Mouse (Mus musculus) small intestine, adult 2 months (tissue): ENCODE measurements around the gene Rpf1. TPM values are rescaled to one million over a fixed set of nuclear protein-coding genes. Genes with fewer than 3 reads are reported as not detected.

Experiments used
- H3K27ac ChIP-seq: fragments of 200-500 bp; 2 replicates; pipeline ENCODE4 v1.5.1; 2012; ENCODE audit warnings: low read depth, low read length, control low read depth, inconsistent platforms; ENCODE audit not compliant: insufficient read depth
- H3K27me3 ChIP-seq: fragments of 200-500 bp; 2 replicates; pipeline ENCODE4 v1.6.1; 2012; ENCODE audit warnings: mild to moderate bottlenecking, moderate library complexity, low read length, inconsistent platforms; ENCODE audit not compliant: control insufficient read depth, insufficient read depth
- H3K36me3 ChIP-seq: fragments of 200-500 bp; 2 replicates; pipeline ENCODE4 v1.6.1; 2012; ENCODE audit warnings: mild to moderate bottlenecking, low read length, control low read depth, inconsistent platforms; ENCODE audit not compliant: control insufficient read depth, insufficient read depth
- H3K4me1 ChIP-seq: fragments of 200-500 bp; 2 replicates; pipeline ENCODE4 v1.6.1; 2012; ENCODE audit warnings: low read length, inconsistent platforms, mixed read lengths; ENCODE audit not compliant: control insufficient read depth, insufficient read depth, insufficient read length
- H3K4me3 ChIP-seq: fragments of 200-500 bp; 2 replicates; pipeline ENCODE4 v1.5.1; 2012; ENCODE audit warnings: low read depth, mild to moderate bottlenecking, control low read depth, inconsistent platforms, low read length, moderate library complexity
- CTCF ChIP-seq: fragments of 200-500 bp; IDR thresholded peaks from 2 replicates; pipeline ENCODE4 v1.5.1; 2012; ENCODE audit warnings: low read depth, mild to moderate bottlenecking, control low read depth, inconsistent platforms, low read length, moderate library complexity, mixed read lengths; ENCODE audit not compliant: insufficient replicate concordance, insufficient read length; ENCODE audit errors: extremely low read depth
- POLR2A ChIP-seq: fragments of 200-500 bp; IDR thresholded peaks from 2 replicates; pipeline ENCODE4 v1.6.1; 2012; ENCODE audit warnings: low read depth, mild to moderate bottlenecking, control low read depth, inconsistent platforms, low read length, moderate library complexity
- WGBS: fragments of 180-500 bp; shearing (Covaris S2); methylation state at CpG from one replicate; pipeline ENCODE4 v1.1.7; 2018; 5-methylcytosine and 5-hydroxymethylcytosine counted together
- polyA plus RNA-seq: library from polyadenylated mRNA; depleted of rRNA; stranded (reverse); fragments of >200 nt; gene quantifications from 2 replicates; pipeline ENCODE4 v1.2.3, GENCODE M21; 2012

The Rpf1 gene
- polyA plus RNA-seq, 1 experiment, result 2.4 TPM

DNA sequence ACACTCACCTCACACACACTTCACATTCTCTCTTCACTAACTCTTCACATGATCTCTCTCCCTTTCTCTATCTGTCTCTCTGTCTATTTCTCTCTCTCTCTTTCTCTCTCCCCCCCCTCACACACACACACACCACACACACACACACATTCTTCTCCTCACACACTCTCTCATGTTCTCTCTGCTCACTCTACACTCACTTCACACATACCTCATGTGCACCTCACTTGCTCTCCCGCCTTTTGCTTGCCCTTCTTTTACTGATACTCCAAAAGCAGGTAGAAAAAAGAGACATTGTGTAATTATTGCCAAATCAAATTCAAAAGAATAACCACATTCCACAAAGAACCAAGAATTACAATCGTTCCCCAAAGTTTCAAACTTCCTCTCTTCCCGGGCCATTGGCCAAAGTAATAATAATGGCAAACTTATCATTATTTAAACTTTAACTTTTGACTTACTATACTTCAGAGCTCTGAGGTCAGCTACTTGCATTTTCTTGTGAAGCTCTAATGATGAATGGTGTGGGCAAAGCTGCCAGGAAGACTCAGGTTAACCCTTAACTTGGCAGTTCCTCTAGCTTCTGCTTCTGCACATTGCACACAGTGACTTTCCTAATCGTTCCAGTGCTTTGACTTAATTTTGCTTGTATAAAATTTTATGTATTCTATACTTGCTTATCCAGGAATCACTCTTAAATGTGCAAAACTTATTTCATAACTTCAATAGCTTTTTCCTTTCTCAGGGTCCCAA, 19.5 kb upstream of the Rpf1 start:
- no peak overlapping the region for H3K27ac ChIP-seq
- no peak overlapping the region for H3K4me3 ChIP-seq
- TF ChIP-seq POLR2A, result no peak
- no peak for TF ChIP-seq CTCF
- H3K4me1 ChIP-seq, result no peaks in the 10 kb centered on the region
- no peaks in the 10 kb centered on the region for H3K27me3 ChIP-seq
- WGBS, result 28% methylated on average over 4 of the region's 4 CpGs
- no peaks in the 10 kb centered on the region for H3K36me3 ChIP-seq

DNA sequence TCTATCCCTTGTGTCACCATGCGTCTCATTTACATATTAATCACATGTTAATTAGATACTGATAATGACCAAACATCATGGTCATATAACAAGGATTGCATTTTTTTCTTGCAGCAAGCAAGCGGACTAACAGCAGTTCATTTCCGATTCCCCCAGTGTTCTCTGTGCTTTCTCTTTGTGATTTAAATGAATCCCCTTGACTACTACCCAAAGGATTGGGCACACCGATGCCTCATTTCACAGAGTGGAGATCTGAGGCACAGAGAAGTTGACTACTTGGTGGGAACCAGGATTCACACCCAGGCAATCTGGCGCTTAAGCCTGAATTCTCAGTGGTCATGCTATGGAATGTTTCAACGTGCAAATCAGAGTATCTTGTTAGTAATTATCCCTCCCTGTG, 13.8 kb upstream of the Rpf1 start:
- H3K4me1 ChIP-seq, result no peaks in the 10 kb centered on the region
- WGBS, result 73% methylated on average over 6 of the region's 6 CpGs
- no peaks in the 10 kb centered on the region for H3K36me3 ChIP-seq
- H3K4me3 ChIP-seq, result no peak overlapping the region
- H3K27ac ChIP-seq, result no peak overlapping the region
- no peak for TF ChIP-seq POLR2A
- TF ChIP-seq CTCF, result no peak
- H3K27me3 ChIP-seq, result no peaks in the 10 kb centered on the region

DNA sequence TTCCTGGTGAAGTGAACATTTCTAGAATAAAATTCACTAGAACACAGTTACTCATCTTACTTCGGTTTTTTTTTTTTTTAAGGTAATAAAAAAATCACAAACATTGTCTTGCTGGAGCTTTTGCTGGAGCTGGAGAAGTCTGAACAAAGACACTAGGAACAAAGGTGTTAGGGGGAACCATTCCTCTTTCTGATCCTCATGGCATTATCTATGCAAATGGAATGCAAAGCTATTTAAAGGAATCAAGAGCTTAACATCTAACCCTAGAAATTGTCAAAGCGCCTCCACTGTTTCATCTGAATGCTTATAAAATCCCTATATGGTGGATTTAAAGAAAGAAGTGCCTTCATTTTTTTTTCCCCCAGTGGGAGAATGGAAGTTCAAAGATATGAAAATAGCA, 7.1 kb upstream of the Rpf1 start:
- no peaks in the 10 kb centered on the region for H3K36me3 ChIP-seq
- WGBS, result 59% methylated on average over 2 of the region's 2 CpGs
- H3K27me3 ChIP-seq, result no peaks in the 10 kb centered on the region; the same call in 1 of the 2 replicates
- no peak overlapping the region for H3K4me3 ChIP-seq
- no peak overlapping the region for H3K27ac ChIP-seq
- no peaks in the 10 kb centered on the region for H3K4me1 ChIP-seq
- no peak for TF ChIP-seq POLR2A
- no peak for TF ChIP-seq CTCF

DNA sequence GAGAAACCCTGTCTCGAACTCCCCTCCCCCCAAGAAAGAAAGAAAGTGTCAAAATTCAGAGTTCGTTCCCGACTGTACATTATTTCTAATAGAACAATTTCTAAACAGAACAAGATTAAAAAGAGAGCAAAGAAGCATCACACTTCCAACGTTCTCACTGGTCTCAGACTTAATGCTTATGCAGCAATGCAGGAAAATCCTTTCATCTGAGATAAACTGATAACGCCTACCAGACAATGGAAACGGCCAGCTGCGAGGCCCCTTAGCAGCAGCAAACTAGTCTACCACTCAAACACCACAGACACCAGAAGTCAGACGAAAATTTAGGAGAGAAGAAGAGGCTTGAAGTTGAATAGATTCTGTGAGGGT, 407 bp upstream of the Rpf1 start:
- whole genome bisulfite sequencing, result 12% methylated on average over 8 of the region's 8 CpGs
- H3K27ac ChIP-seq, result peak overlapping the region; percentile 76
- H3K4me1 ChIP-seq, result no peaks in the 10 kb centered on the region
- H3K36me3 ChIP-seq, result peaks cover 15% of the 10 kb centered on the region
- H3K4me3 ChIP-seq, result peak overlapping the region; percentile 92
- no peaks in the 10 kb centered on the region for H3K27me3 ChIP-seq
- no peak for TF ChIP-seq CTCF
- TF ChIP-seq POLR2A, result no peak

DNA sequence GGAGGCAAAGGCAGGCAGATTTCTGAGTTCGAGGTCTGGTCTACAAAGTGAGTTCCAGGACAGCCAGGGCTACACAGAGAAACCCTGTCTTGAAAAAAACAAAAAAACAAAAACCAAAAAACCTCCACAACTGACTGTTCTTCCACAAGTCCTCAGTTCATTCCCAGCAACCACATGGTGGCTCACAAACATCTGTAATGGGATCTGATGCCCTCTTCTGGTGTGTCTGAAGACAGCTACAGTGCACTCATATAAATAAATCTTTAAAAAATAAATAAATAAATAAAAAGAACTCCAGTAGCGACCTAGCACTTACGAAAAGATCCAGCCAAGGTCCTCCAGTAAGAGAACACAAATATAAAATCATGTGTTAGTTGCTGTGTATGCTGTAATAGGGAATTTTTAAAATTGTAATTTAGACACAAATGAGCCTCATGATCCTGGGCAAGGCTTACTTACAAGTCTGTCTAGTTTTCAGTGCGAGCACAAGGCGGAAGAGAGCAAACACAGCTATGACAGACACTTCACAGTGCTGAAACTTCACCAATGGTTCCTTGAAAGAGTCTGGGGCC, 917 bp downstream of the Rpf1 start:
- 30% methylated on average over 5 of the region's 5 CpGs for WGBS

DNA sequence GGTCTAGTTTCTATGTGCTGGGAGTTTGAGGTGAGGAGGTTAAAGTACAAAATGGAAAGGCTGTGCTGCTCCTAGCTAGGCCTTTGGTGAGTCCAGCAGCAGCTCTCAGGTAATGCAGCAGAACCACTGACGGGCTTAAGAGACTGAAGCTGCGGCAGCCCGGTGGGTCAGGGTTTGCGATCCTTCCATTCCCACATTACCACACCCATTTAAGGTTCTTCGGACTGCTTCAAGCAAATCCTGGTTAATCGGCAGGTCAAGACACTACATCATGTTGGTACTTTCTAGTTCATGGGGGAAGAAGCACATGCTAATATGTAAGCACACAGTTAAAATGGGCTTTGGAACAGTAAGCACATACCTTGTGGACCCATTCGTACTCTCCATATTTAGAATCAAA, 14.5 kb downstream of the Rpf1 start:
- WGBS, result 96% methylated on average over 7 of the region's 7 CpGs
- peaks cover 44% of the 10 kb centered on the region for H3K36me3 ChIP-seq
- no peak for TF ChIP-seq POLR2A
- TF ChIP-seq CTCF, result no peak

More for the DNA sequence above, 917 bp downstream of the Rpf1 start:
- TF ChIP-seq CTCF, result no peak
- no peak for TF ChIP-seq POLR2A
- Histone ChIP-seq H3K36me3 (peaks cover 18% of the 10 kb centered on the region), H3K4me1 (no peaks in the 10 kb centered on the region), H3K27ac (peak overlapping the region; percentile 71), H3K27me3 (no peaks in the 10 kb centered on the region), H3K4me3 (peak overlapping the region; percentile 92)

DNA sequence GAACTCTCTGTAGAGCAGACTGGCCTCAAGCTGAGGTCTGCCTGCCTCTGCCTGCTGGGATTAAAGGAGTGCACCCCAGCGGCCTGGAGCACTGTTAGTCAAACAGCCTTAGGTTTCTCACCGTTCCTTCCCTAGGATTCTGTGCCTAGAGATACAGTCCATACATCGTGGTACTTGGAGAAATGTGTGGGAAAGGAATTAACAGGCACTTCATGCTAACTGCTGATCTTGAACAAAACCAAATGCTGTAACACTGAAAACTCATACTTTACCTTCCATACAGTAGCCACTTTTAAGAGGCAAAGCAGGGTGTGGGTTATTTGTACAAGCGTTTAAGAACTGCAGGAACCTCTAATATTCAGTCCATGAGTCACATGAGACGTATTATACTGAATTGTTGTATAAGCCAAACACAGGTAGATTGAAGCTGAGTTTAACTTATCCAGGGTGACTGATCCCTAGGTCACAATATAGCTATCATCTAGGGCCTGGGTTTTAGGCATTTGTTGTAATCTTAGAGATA, 19.6 kb downstream of the Rpf1 start:
- Histone ChIP-seq H3K4me3 (peak overlapping the region; percentile 46), H3K27ac (no peak overlapping the region)
- WGBS, result 16% methylated on average over 5 of the region's 5 CpGs

More for the DNA sequence above, 14.5 kb downstream of the Rpf1 start:
- H3K27me3 ChIP-seq, result no peaks in the 10 kb centered on the region
- no peak overlapping the region for H3K4me3 ChIP-seq
- no peaks in the 10 kb centered on the region for H3K4me1 ChIP-seq
- no peak overlapping the region for H3K27ac ChIP-seq

More for the DNA sequence above, 19.6 kb downstream of the Rpf1 start:
- H3K4me1 ChIP-seq, result no peaks in the 10 kb centered on the region
- TF ChIP-seq POLR2A (no peak), CTCF (no peak)
- no peaks in the 10 kb centered on the region for H3K27me3 ChIP-seq
- H3K36me3 ChIP-seq, result peaks cover 22% of the 10 kb centered on the region
